Mouse (Mus musculus) kidney, postnatal 25 days (tissue): Measurements from ENCODE around the gene E4f1.
A peak's percentile ranks its signal among the peaks of the same experiment; 100 is the strongest.

Source experiments
- DNase-seq, 2 experiments: peaks; one replicate each; pipeline ENCODE4 v3.0.0; 2021; ENCODE audit warnings: mixed read lengths in 2 of 2

E4f1 gene

DNA sequence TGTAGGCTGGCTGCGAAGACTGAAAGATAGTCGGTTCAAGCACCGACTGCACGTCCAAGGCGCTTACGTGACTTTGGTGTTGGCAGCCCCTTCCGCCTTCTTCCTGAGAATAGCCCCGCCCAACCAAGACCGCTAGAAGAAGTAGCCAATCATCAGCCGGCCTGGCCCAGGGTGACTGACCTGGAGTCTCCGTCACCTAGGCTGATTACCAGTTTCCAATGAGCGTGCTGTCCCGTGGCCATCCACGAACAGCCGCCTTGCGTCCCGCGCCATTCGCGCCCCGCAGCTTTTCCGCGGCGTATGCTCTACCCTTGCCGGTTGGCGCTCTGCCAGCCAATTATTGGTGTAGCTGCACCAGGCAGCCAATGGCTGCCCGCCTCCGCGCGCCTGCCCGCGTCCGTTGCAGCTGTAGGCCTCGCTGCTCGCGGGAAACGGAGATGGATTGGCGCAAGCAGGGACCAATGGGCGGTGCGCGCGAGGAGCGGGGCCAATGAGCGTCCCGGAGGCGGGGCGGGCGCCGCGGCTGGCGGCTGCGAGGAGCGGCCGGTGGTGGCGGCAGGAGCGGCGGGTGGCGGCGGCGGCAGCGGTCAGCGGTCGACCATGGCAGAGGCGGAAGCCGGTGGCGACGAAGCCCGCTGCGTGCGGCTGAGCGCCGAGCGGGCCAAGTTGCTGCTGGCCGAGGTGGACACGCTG, at the start of gene E4f1, which contains the start of gene Pgp:
TSS of gene E4f1 (minus strand) at position 404 of the 693 bp plus-strand sequence.
TSS of gene Pgp (plus strand) at position 483 of the 693 bp plus-strand sequence.
- DNase-seq: peak; percentile 99 to 100

GRCm38 (mm10) chr17:24514270-24515257, 44.5 kb upstream of the E4f1 start:
- peak; percentile 37 to 62 for DNase-seq

GRCm38 (mm10) chr17:24513609-24514008, 43.5 kb upstream of the E4f1 start:
- DNase-seq: peak; percentile 62 to 73

DNA sequence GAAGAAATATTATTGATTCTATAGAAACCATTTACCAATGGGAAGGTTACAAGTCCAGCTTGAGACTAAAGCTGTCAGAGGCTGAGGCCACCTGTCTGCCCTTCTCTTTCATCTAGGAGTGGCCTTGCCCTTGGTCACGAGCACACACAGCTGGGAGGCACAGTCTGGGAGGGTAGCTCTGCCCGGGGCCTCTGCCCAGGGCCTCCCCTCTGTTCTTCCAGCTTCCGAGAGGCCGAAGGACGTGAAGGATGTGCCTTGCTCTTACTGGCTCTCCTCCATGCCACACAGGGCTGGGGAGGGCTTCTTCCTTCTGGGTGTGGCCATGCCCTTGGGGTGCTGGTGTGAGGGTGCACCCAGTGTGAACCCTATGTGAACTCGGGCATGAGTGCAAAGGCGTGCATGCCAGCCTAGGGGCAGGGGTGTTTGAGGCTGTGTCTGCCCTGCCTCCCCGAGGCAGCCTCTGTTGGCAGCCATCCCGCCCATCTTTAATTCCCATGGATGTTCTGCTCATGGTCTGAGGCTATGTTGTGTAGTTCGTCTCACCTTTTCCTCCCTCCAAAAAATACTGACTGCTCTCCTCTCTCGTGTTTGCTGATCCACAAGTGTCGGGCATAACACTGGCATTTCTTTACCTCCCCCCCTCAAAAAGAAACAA, 37.8 kb upstream of the E4f1 start:
- no peak for DNase-seq

- peak; percentile 17 to 69 for DNase-seq
Measured at GRCm38 (mm10) chr17:24507129-24507664, 37.1 kb upstream of the E4f1 start.

GRCm38 (mm10) chr17:24506332-24507070, 36.4 kb upstream of the E4f1 start:
- no peak for DNase-seq

DNA sequence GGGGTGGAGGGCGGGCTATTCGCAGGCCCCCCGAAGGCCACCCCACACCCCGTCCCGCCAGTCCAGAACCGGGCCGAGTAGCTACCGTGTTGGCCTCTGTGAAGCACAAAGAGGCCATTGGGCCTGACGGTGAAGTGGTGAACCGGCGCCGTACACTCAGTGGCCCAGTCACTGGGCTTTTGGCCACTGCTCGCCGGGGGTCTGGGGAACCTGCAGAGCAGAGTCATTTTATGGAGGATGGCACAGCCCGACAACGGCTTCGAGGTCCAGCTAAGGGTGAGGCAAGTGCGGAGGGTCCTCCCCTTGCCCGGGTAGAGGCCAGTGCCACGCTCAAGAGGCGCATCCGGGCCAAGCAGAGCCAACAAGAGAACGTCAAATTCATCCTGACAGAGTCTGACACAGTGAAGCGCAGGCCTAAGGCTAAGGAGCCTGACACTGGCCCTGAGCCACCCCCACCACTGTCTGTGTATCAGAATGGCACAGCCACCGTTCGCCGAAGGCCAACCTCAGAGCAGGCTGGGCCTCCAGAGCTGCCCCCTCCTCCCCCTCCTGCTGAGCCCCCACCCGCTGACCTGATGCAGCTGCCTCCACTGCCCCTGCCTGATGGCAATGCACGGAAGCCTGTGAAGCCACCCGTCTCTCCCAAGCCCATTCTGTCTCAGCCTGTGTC, 35.3 kb upstream of the E4f1 start:
- DNase-seq: no peak

DNA sequence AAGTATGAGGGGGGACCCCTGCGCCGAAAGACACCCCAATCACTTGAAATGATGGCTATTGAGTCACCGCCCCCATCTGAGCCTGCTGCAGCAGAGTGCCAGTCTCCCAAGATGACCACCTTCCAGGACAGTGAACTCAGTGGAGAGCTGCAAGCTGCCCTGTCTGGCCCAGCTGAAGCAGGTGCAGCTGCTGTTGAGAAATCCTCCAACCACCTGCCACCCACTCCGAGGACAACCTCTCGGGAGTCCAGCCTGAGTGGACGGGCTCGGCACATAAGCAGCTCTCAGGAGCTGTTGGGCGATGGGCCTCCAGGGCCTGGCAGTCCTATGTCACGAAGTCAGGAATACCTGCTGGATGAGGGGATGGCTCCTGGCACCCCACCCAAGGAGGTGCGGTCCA, 34.0 kb upstream of the E4f1 start:
- no peak for DNase-seq

DNA sequence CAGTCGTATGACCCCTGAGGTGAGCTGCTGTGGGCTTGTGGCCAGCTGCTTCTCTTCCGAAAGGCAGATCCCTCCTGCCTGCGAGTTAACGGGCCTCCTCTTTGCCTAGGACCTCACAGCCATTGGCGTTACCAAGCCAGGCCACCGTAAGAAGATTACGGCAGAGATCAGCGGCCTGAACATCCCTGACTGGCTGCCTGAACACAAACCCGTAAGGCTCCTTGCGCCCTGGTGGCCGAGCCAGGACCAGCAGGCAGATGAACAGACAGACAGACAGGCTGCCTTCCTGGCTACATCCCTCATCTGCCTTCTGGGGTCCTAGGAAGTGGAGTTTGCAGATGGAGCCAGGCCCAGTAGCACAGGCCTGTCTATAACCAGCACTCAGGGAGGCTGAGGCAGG, 32.1 kb upstream of the E4f1 start:
- DNase-seq: no peak

- no peak for DNase-seq
Measured at GRCm38 (mm10) chr17:24496026-24496425, 25.9 kb upstream of the E4f1 start.

DNA sequence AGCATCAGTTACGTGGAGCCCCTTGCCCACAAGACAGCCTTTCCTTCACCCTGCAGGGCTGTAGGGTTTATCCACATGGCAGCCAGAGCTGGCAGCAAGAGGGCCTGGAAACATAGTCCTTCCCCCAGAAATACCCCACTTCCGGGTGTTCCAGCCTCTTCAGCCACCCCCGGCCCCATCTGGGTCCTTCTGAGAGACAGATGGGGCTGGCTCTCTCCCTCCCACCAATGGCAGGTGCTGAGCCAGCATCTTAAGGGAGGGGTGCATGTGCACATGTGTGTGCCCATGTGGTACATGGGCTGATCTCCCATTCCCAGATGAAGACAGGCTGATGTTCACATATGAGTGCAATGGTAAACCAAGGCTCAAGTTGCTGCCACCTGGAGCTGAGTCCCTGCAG, 25.3 kb upstream of the E4f1 start:
- no peak for DNase-seq

DNA sequence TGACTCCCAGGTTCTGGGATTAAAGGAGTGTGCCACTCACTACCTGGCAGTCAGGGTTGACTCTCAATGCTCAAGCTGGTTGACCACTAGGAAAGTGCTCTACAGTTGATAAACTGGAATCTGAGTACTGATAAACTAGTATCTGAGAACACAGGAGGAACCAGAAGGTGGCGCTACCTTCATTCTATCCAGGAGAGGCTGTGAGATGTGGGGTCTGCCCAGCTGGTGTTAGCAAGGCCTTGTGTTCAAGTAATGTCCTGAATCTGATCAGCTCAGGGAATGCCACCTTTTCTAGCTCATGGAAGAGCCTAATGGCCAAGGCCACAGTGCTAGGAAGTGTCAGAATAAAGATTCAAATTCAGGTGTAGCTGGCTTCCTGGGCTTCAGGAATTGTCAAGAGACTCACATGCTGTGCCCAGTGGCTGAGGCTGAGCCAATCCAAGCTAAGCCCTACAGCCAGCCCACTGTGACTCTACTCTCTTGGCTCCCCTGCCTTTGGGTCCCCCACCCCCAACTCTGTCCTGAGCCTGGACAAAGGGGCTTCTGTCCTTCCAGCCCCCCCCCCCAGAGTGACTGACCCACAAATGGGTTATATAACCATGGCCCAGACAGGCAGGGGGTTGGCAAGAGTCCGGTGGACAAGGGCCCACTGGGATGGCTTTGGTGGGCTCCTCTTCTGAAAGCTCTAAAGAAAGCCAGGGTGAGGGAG, 24.7 kb upstream of the E4f1 start:
- DNase-seq: peak; percentile 51 to 74

DNA sequence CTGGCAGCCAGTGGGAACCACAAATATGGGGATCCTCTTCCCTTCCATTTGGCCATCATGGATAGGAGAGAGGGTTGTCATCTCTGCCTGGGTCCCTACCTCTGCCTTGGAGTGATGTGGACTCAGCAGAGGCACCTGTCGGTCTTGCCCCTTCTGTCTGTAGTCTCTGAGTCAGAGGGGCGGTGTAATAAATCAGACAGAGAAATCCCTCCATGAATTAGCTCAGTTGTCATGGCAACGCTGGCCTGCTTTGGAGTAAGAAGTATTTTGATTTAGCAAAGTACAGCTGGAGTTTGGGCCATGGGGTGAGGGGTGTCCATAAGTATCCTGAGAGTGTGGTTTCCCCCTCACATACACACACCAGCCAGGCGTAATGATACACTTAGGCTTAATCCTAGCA, 20.3 kb upstream of the E4f1 start:
- no peak for DNase-seq

DNA sequence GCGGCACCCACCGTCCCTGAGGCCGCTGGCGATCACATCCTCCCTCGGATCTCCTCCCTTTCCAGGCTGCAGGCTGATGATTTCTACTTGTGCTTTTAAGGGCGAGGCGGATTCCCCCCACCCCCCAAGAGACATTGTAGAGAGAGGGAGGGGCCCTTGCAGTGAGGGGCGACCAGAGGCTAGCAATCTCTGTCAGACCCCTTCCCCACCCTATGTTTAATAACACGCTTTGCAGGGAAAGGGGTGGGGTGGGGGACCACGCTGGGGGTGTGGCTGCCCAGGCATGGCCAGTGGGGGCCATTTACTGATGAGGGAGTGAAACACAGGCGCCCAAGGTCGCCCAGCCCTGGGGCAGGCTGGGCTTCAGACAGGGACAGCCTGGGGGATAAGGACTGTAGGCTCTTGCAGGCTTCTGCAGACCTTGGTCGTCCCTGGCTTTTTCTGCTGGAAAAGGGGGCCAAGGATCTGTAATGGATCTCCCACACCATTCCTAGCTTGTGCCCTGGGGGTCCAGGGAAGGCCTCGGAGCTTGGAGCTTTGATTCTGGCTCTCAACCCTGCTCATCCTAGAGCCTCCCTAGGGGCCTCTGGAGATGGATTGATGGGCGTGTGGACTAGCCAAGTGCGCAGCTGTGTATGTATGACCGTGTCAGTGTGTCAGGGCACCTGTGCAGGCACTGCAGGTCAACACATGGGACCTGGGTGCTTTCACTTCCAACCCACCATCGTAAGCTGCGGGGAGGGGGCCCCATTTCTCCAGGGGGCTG, 19.3 kb upstream of the E4f1 start:
- DNase-seq: no peak

- peak; percentile 14 to 49 for DNase-seq
Measured at GRCm38 (mm10) chr17:24488662-24489264, 18.6 kb upstream of the E4f1 start.

GRCm38 (mm10) chr17:24488186-24488661, 18.1 kb upstream of the E4f1 start, which contains the start of gene Caskin1:
Gene Caskin1, plus strand, starts transcription at chr17:24488601.
- no peak for DNase-seq

- peak; percentile 54 to 59 for DNase-seq
Measured at GRCm38 (mm10) chr17:24485090-24485860, 15.2 kb upstream of the E4f1 start.

DNA sequence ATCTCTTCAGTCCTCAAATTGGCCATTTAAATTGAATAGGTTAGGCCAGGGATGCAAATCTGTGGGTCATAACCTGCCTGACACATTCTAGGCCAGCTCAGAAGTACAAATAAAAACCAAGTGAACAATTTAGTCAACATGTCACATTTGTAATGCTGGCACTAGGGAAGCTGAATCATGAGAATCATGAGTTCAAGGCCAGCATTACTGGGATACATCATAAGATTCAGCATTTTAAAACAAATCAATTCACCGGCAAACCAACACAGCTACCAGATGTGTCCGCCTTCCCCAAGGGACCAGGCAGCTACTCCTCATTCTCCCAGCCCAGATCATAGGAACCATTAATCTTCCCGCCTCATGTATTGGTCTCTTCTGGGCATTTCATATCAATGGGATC, 13.4 kb upstream of the E4f1 start:
- no peak for DNase-seq
